In the genomic region with DNA sequence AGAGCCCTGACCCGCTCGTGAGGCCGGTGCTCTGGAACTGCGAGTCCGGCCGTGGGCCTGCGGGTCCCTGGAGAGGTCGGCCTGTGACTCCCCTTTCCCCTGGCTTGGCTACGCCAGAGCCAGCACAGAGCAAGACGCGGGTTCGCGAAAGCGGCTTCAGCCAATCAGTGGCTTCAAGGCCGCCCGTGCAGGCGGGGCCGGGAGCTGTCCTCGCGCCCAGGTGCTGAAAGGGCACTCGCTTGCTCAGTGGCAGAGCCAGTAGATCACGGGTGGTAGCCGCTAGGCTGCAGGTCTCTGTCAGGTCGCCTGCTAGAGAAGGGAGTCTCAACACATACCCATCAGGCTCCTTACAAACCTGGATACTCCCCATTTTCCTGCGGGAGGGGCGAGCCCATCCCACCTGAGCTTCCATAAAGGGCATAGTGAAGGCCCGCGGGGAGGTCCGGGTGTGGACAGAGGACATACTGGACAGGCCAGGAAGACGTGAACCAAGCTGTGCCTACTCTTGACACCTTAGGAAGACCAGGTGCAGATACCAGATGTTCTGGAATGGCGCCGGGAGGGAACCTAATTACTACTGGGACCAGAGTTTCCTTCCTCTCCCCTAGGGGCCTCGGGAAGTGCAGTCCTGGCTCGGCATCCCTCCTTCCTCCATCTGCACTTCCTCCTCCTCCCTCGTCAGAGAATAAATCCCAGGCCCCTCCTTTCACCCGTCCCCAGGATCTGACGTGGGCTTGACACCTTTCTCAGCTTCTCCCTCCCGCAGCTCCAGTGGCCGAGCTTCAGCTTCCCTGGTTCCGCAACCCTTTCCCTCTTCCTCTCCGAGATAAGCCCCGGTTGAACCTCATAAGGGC, we compare ENCODE assay signal across 8 mouse cellular contexts. TPM values are rescaled to one million over a fixed set of nuclear protein-coding genes. Genes with fewer than 3 reads are reported as not detected.
DNase-seq lines count a peak whose midpoint lies in the region; ATAC-seq lines count a peak whose summit lies in the region.

A gene (plus strand): TSS at position 771 of the 854 bp plus-strand sequence.

- H3K27ac ChIP-seq in intestine, embryonic 14.5 days (ENCODE audit: low read depth): no peak within 1 kb of the TSS
- peak within 1 kb of the TSS; percentile 47 for H3K27ac ChIP-seq in midbrain, embryonic 11.5 days (ENCODE audit: low read depth, low read length)

- intact Hi-C loops in left cerebral cortex, postnatal 36 days (cut with DNase I): loop anchor here (2.0 to 5.0 kb wide), 3 partner anchors 25 to 68 kb away; a partner anchor contains a TSS

- peak within 1 kb of the TSS; percentile 40 for H3K4me3 ChIP-seq in intestine, embryonic 14.5 days (ENCODE audit: low read depth, low read length)
- peak within 1 kb of the TSS; percentile 23 for H3K4me3 ChIP-seq in midbrain, embryonic 11.5 days (ENCODE audit: low read depth, low read length)

- no peaks in the 10 kb centered on the region for H3K9me3 ChIP-seq in intestine, embryonic 14.5 days (ENCODE audit: control insufficient read depth, low read length)
- no peaks in the 10 kb centered on the region for H3K9me3 ChIP-seq in midbrain, embryonic 11.5 days (ENCODE audit: control insufficient read depth, low read length)

- ATAC-seq in intestine, embryonic 14.5 days (replicated peaks; ENCODE audit: low FRiP score, low TSS enrichment, low read depth): peak; percentile 84
- ATAC-seq in midbrain, embryonic 11.5 days (ENCODE audit: low FRiP score): peak; percentile 87

- peak; percentile 92 for DNase-seq in adrenal gland, adult 2 months
- DNase-seq in embryo, embryonic 10.5 days (ENCODE audit: low spot score): peak; percentile 92
- DNase-seq in gastrocnemius, postnatal 25 days: peak; percentile 81
- peak; percentile 97 for DNase-seq in intestine, embryonic 14.5 days (ENCODE audit: low spot score)
- DNase-seq in left cerebral cortex, postnatal 36 days (ENCODE audit: low spot score in 2 of 2): peak; percentile 84 to 85
- DNase-seq in midbrain, embryonic 11.5 days (ENCODE audit: low spot score, missing footprints): peak; percentile 99
- DNase-seq in right cerebral cortex, postnatal 4 days: peak; percentile 83
- DNase-seq in yolk sac, embryonic 10.5 days (ENCODE audit: low spot score): peak; percentile 89

- under 1% methylated on average over 42 of the region's 42 CpGs for WGBS in intestine, embryonic 14.5 days
- WGBS in midbrain, embryonic 11.5 days: under 1% methylated on average over 42 of the region's 42 CpGs

- H3K27me3 ChIP-seq in intestine, embryonic 14.5 days (replicated peaks; ENCODE audit: control insufficient read depth, insufficient read depth, low read length): peaks cover 23% of the 10 kb centered on the region
- H3K27me3 ChIP-seq in midbrain, embryonic 11.5 days (ENCODE audit: control insufficient read depth, insufficient read depth, low read length): peaks cover 22% of the 10 kb centered on the region

- no peak within 1 kb of the TSS for H3K9ac ChIP-seq in intestine, embryonic 14.5 days (ENCODE audit: low read length)
- H3K9ac ChIP-seq in midbrain, embryonic 11.5 days (ENCODE audit: low read length): peak within 1 kb of the TSS; percentile 43

- peak within 1 kb of the TSS; percentile 99 for H3K4me2 ChIP-seq in intestine, embryonic 14.5 days (ENCODE audit: low read length)
- H3K4me2 ChIP-seq in midbrain, embryonic 11.5 days: peak within 1 kb of the TSS; percentile 53

- H3K36me3 ChIP-seq in intestine, embryonic 14.5 days (ENCODE audit: control insufficient read depth, insufficient read depth, low read length): 0 out of 2 replicates have a peak, but pooled peaks cover 3% of the 10 kb centered on the region
- H3K36me3 ChIP-seq in midbrain, embryonic 11.5 days (ENCODE audit: control insufficient read depth, insufficient read depth, low read length): no peaks in the 10 kb centered on the region

- H3K4me1 ChIP-seq in intestine, embryonic 14.5 days (replicated peaks; ENCODE audit: control insufficient read depth, insufficient read depth, low read length): peaks cover 3% of the 10 kb centered on the region; the same call in 1 of the 2 replicates
- H3K4me1 ChIP-seq in midbrain, embryonic 11.5 days (ENCODE audit: control insufficient read depth, insufficient read depth, low read length): peaks cover 6% of the 10 kb centered on the region

RNA-seq across cellular contexts. Expression of the gene that starts here (rescaled TPM):
- 100 to 1,000 TPM in 1 of 2 experiments, 10 to 100 TPM in 1; 87.4 to 126 TPM for total RNA-seq in adrenal gland, adult 2 months (2021)
- polyA plus RNA-seq in adrenal gland, adult 2 months (2012; rRNA removed): 33.4 and 42.4 TPM in 2 replicates
- 1 to 10 TPM; 1.6 to 1.7 TPM for total RNA-seq in gastrocnemius, postnatal 25 days (2021)
- 3.2 and 3.8 TPM in 2 replicates for polyA plus RNA-seq in intestine, embryonic 14.5 days (2014; fragmentation: Nextera tagmentation; extraction: Ambion mirVana)
- total RNA-seq in left cerebral cortex, postnatal 36 days (2021): 100 to 1,000 TPM; 413 to 414 TPM
- 7.8 and 9.9 TPM in 2 replicates for polyA plus RNA-seq in midbrain, embryonic 11.5 days (2014; fragmentation: Nextera tagmentation; extraction: Ambion mirVana)

Comparison
In these comparisons a context has a peak if more than half of its experiments do, and no peak if none do; other contexts are left out.
1. RNA of the gene that starts here (total RNA-seq): 413 to 414 TPM in left cerebral cortex, postnatal 36 days and 87.4 to 126 TPM in adrenal gland, adult 2 months; 1.6 to 1.7 TPM in gastrocnemius, postnatal 25 days; every median in the first group is over 10 times any median in the second.
2. Peak in every context shown above with its lines, with median percentiles within 50 percentile points of each other: DNase-seq.